8 mouse cellular contexts compared by ENCODE assay signal in the genomic region with DNA sequence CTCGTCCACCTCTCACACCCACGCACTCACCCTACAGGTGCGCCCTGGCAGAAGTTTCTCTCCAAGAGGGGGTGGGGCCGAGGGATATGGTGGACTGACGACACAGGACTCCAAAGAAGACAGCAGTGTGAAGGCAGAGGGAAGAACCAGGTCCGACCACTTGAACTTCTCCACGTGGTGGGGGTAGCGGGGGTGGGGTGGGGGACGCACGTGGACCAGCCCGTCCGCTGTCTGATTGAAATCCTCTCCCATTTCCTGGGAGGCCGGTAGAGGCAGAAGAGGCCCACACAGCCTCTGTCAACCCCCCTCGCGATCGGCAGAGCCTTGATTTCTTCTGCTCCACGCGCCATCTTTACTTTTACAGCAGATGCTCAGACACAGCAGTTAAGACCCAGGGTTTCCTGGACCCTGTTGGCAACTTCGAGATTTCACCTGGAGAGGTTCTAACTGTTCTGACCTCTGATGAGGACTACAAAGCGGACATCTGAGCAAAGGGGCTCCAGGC. TPM values are rescaled to one million over a fixed set of nuclear protein-coding genes. Genes with fewer than 3 reads are reported as not detected.
DNase-seq lines count a peak whose midpoint lies in the region; ATAC-seq lines count a peak whose summit lies in the region.
"Had no signal": no experiment of that assay in that cellular context is flagged by ENCODE, and none has a peak within 500 bp of the region (broad histone marks: within the 10 kb centered on the region; RNA-seq: fewer than 3 reads in every experiment).

No protein-coding gene starts in this region.

- peak; percentile 6 to 28; a peak in 3 of 4 replicates for ATAC-seq in hematopoietic stem cell, adult 5-6 weeks (replicated peaks in 1 of 2; ENCODE audit: insufficient read depth in 1 of 2, low FRiP score in 2 of 2, low TSS enrichment in 1 of 2, low read depth in 1 of 2, poor library complexity in 2 of 2, severe bottlenecking in 2 of 2)
- ATAC-seq in frontal cortex, adult (ENCODE audit: low TSS enrichment), result no peak

- DNase-seq in A20 (ENCODE audit: low read depth, low spot score), result peak; percentile 87
- peak; percentile 84 for DNase-seq in CD4-positive, CD25-positive, alpha-beta regulatory T cell, adult 2 months (ENCODE audit: low read depth, low spot score)
- peak; percentile 79 to 82 for DNase-seq in natural killer cell, adult 2 months (ENCODE audit: low spot score in 2 of 2)
- no peak for DNase-seq in kidney, adult 18-20 months
- no peak for DNase-seq in urinary bladder, postnatal 14 days (ENCODE audit: low spot score)
- DNase-seq: heart, postnatal 4 days had no signal

RNA-seq across cellular contexts. Expression of a gene that starts 18.8 kb away (rescaled TPM):
- 9.9 and 21.1 TPM in 2 replicates for total RNA-seq in hematopoietic stem cell, adult 5-6 weeks (2017)

RNA-seq across cellular contexts. Expression of a gene that starts 53.7 kb away (rescaled TPM):
- 38.8 and 56.3 TPM in 2 replicates for total RNA-seq in hematopoietic stem cell, adult 5-6 weeks (2017)

Comparison
In these comparisons a context has a peak if more than half of its experiments do, and no peak if none do; other contexts are left out.
1. DNase-seq: peak in A20 (single experiment), CD4-positive, CD25-positive, alpha-beta regulatory T cell, adult 2 months (single experiment) and natural killer cell, adult 2 months (2 of 2); none in kidney, adult 18-20 months (single experiment) and urinary bladder, postnatal 14 days (single experiment).